Mouse (Mus musculus): ENCODE data around the gene Fam107a.

- TF ChIP-seq CTCF (IDR thresholded peaks at IDR 0.05; ENCODE audit: borderline replicate concordance, control insufficient read depth, extremely low read depth, insufficient read depth, low read length, poor library complexity) (no peak), POLR2A (IDR thresholded peaks at IDR 0.05; ENCODE audit: control insufficient read depth, extremely low read depth, insufficient read depth, low read length, poor library complexity) (no peak)
Observed at GRCm38 (mm10) chr14:8260214-8260613, 57.6 kb downstream of the Fam107a start.
